Mouse (Mus musculus): Measurements from ENCODE around the gene Gpatch8.

The Gpatch8 gene

GRCm38 (mm10) chr11:102556031-102556715 is at the start of gene Gpatch8:
Gene Gpatch8 (minus strand): TSS chr11:102556392.
- peak; percentile 94 to 97 for DNase-seq

GRCm38 (mm10) chr11:102604777-102605552 is 48.8 kb upstream of the Gpatch8 start:
- peak; percentile 63 to 79 for DNase-seq

GRCm38 (mm10) chr11:102604010-102604584 is 47.9 kb upstream of the Gpatch8 start, which contains the start of gene Fzd2:
Gene Fzd2 (plus strand): TSS chr11:102604396.
- peak; percentile 89 to 93 for DNase-seq

- DNase-seq: peak; percentile 73 to 82
Measured at GRCm38 (mm10) chr11:102603496-102603850, 47.3 kb upstream of the Gpatch8 start.

GRCm38 (mm10) chr11:102602816-102603495 is 46.8 kb upstream of the Gpatch8 start:
- peak; percentile 23 to 41 for DNase-seq

- DNase-seq: peak in 1 of 2 experiments; percentile 6
Measured at GRCm38 (mm10) chr11:102599912-102600311, 43.7 kb upstream of the Gpatch8 start.

GRCm38 (mm10) chr11:102595341-102595820 is 39.2 kb upstream of the Gpatch8 start:
- DNase-seq: peak; percentile 59 to 72

GRCm38 (mm10) chr11:102587554-102587953 is 31.4 kb upstream of the Gpatch8 start:
- no peak for DNase-seq

GRCm38 (mm10) chr11:102586445-102587130 is 30.4 kb upstream of the Gpatch8 start:
- DNase-seq: no peak

- no peak for DNase-seq
Measured at GRCm38 (mm10) chr11:102582736-102583135, 26.5 kb upstream of the Gpatch8 start.

- DNase-seq: peak; percentile 69 to 79
Measured at GRCm38 (mm10) chr11:102582016-102582610, 25.9 kb upstream of the Gpatch8 start.

GRCm38 (mm10) chr11:102581281-102582015 is 25.3 kb upstream of the Gpatch8 start:
- DNase-seq: peak; percentile 18 to 32

- DNase-seq: no peak
Measured at GRCm38 (mm10) chr11:102580034-102580330, 23.8 kb upstream of the Gpatch8 start.

GRCm38 (mm10) chr11:102579165-102580033 is 23.2 kb upstream of the Gpatch8 start, which contains the start of gene Gm11627:
Gene Gm11627 (minus strand): TSS chr11:102579461.
- DNase-seq: peak; percentile 61 to 70

- DNase-seq: peak; percentile 92 to 94
Measured at GRCm38 (mm10) chr11:102578341-102579118, 22.3 kb upstream of the Gpatch8 start.

- DNase-seq: no peak
Measured at GRCm38 (mm10) chr11:102576050-102576754, 20.0 kb upstream of the Gpatch8 start.

- DNase-seq: no peak
Measured at GRCm38 (mm10) chr11:102575034-102575433, 18.8 kb upstream of the Gpatch8 start.

GRCm38 (mm10) chr11:102572866-102573663 is 16.9 kb upstream of the Gpatch8 start:
- peak; percentile 95 to 97 for DNase-seq
